Mouse (Mus musculus): ENCODE measurements around the gene Svop. TPM values are rescaled to one million over a fixed set of nuclear protein-coding genes. Genes with fewer than 3 reads are reported as not detected.

The Svop gene
- 21.2 TPM in 2 replicates for polyA plus RNA-seq (2014; fragmentation: Nextera tagmentation; extraction: Ambion mirVana)

GRCm38 (mm10) chr5:114091057-114091807 is at the start of gene Svop:
Gene Svop (minus strand): TSS chr5:114091570.
- WGBS, result 2% methylated on average over 40 of the region's 40 CpGs
- peak within 1 kb of the TSS; percentile 72 for H3K9ac ChIP-seq (ENCODE audit: low read length)
- peak within 1 kb of the TSS; percentile 49 for H3K4me3 ChIP-seq (ENCODE audit: low read depth, low read length)
- no peaks in the 10 kb centered on the region for H3K36me3 ChIP-seq (ENCODE audit: control insufficient read depth, insufficient read depth, low read length)
- no peaks in the 10 kb centered on the region for H3K27me3 ChIP-seq (ENCODE audit: control insufficient read depth, insufficient read depth, low read length)
- peaks cover 3% of the 10 kb centered on the region for H3K4me1 ChIP-seq (ENCODE audit: control insufficient read depth, insufficient read depth, low read length)
- peak within 1 kb of the TSS; percentile 58 for H3K27ac ChIP-seq (ENCODE audit: low read depth, low read length)
- peak; percentile 82 for ATAC-seq (ENCODE audit: low FRiP score)
- H3K4me2 ChIP-seq, result peak within 1 kb of the TSS; percentile 44
- peak; percentile 93 for DNase-seq (ENCODE audit: low spot score, missing footprints)
- no peaks in the 10 kb centered on the region for H3K9me3 ChIP-seq (ENCODE audit: control insufficient read depth, low read length)

DNA sequence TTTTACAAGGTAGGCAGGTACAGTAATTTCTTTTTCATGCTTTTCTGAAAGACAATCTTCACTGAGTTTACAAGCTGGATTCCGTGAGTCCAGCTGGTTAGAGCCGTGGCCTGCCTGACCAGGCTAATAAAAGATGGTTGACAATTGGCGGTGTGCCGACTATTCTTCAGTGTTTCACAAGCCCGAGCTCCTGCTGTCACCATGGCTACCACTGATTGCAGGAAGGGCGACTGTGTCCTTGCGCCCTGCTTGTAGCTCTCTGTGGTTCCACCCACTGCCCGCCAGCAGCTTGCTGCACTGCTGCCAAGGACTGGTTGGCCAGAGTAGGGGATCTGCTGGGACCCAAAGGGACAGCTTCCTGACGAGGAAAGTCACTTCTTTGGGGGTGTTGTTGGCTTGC is 47.8 kb upstream of the Svop start:
- DNase-seq (ENCODE audit: low spot score, missing footprints) (no peak), ATAC-seq (ENCODE audit: low FRiP score) (peak; percentile 70; the same call in 1 of the 2 replicates)
- H3K4me1 ChIP-seq (ENCODE audit: control insufficient read depth, insufficient read depth, low read length), result no peaks in the 10 kb centered on the region
- no peaks in the 10 kb centered on the region for H3K9me3 ChIP-seq (ENCODE audit: control insufficient read depth, low read length)
- 53% methylated on average over 9 of the region's 9 CpGs for WGBS
- H3K9ac ChIP-seq (ENCODE audit: low read length), result no peak overlapping the region
- no peak overlapping the region for H3K4me3 ChIP-seq (ENCODE audit: low read depth, low read length)
- no peak overlapping the region for H3K27ac ChIP-seq (ENCODE audit: low read depth, low read length)
- H3K36me3 ChIP-seq (ENCODE audit: control insufficient read depth, insufficient read depth, low read length), result peaks cover 6% of the 10 kb centered on the region; the same call in 1 of the 2 replicates
- no peak overlapping the region for H3K4me2 ChIP-seq
- H3K27me3 ChIP-seq (ENCODE audit: control insufficient read depth, insufficient read depth, low read length), result no peaks in the 10 kb centered on the region

GRCm38 (mm10) chr5:114138277-114139164 is 47.2 kb upstream of the Svop start:
- Histone ChIP-seq H3K9me3 (ENCODE audit: control insufficient read depth, low read length) (no peaks in the 10 kb centered on the region), H3K4me1 (ENCODE audit: control insufficient read depth, insufficient read depth, low read length) (peaks cover 1% of the 10 kb centered on the region), H3K36me3 (ENCODE audit: control insufficient read depth, insufficient read depth, low read length) (peaks cover 7% of the 10 kb centered on the region; the same call in 1 of the 2 replicates), H3K27me3 (ENCODE audit: control insufficient read depth, insufficient read depth, low read length) (no peaks in the 10 kb centered on the region), H3K27ac (ENCODE audit: low read depth, low read length) (no peak overlapping the region), H3K4me3 (ENCODE audit: low read depth, low read length) (no peak overlapping the region), H3K4me2 (no peak overlapping the region), H3K9ac (ENCODE audit: low read length) (no peak overlapping the region)
- ATAC-seq (ENCODE audit: low FRiP score), result no peak
- whole genome bisulfite sequencing, result 87% methylated on average over 21 of the region's 21 CpGs
- no peak for DNase-seq (ENCODE audit: low spot score, missing footprints)

GRCm38 (mm10) chr5:114137481-114138276 is 46.3 kb upstream of the Svop start:
- no peak for DNase-seq (ENCODE audit: low spot score, missing footprints)
- peaks cover 8% of the 10 kb centered on the region; the same call in 1 of the 2 replicates for H3K36me3 ChIP-seq (ENCODE audit: control insufficient read depth, insufficient read depth, low read length)

GRCm38 (mm10) chr5:114135516-114135915 is 44.1 kb upstream of the Svop start:
- ATAC-seq (ENCODE audit: low FRiP score) (no peak), DNase-seq (ENCODE audit: low spot score, missing footprints) (no peak)
- no peak overlapping the region for H3K4me2 ChIP-seq
- peaks cover 22% of the 10 kb centered on the region for H3K4me1 ChIP-seq (ENCODE audit: control insufficient read depth, insufficient read depth, low read length)
- H3K27me3 ChIP-seq (ENCODE audit: control insufficient read depth, insufficient read depth, low read length), result no peaks in the 10 kb centered on the region
- no peak overlapping the region for H3K9ac ChIP-seq (ENCODE audit: low read length)
- peaks cover 8% of the 10 kb centered on the region; the same call in 1 of the 2 replicates for H3K36me3 ChIP-seq (ENCODE audit: control insufficient read depth, insufficient read depth, low read length)
- no peak overlapping the region for H3K4me3 ChIP-seq (ENCODE audit: low read depth, low read length)
- 94% methylated on average over 10 of the region's 10 CpGs for WGBS
- H3K27ac ChIP-seq (ENCODE audit: low read depth, low read length), result no peak overlapping the region
- no peaks in the 10 kb centered on the region for H3K9me3 ChIP-seq (ENCODE audit: control insufficient read depth, low read length)

More at GRCm38 (mm10) chr5:114137481-114138276, 46.3 kb upstream of the Svop start:
- H3K27me3 ChIP-seq (ENCODE audit: control insufficient read depth, insufficient read depth, low read length), result no peaks in the 10 kb centered on the region
- WGBS, result 93% methylated on average over 15 of the region's 15 CpGs
- H3K9ac ChIP-seq (ENCODE audit: low read length), result 0 out of 2 replicates have a peak overlapping the region, but pooled peaks have one; percentile 15
- no peak overlapping the region for H3K4me3 ChIP-seq (ENCODE audit: low read depth, low read length)
- no peaks in the 10 kb centered on the region for H3K9me3 ChIP-seq (ENCODE audit: control insufficient read depth, low read length)
- peaks cover 6% of the 10 kb centered on the region for H3K4me1 ChIP-seq (ENCODE audit: control insufficient read depth, insufficient read depth, low read length)
- ATAC-seq (ENCODE audit: low FRiP score), result no peak
- no peak overlapping the region for H3K4me2 ChIP-seq
- no peak overlapping the region for H3K27ac ChIP-seq (ENCODE audit: low read depth, low read length)

DNA sequence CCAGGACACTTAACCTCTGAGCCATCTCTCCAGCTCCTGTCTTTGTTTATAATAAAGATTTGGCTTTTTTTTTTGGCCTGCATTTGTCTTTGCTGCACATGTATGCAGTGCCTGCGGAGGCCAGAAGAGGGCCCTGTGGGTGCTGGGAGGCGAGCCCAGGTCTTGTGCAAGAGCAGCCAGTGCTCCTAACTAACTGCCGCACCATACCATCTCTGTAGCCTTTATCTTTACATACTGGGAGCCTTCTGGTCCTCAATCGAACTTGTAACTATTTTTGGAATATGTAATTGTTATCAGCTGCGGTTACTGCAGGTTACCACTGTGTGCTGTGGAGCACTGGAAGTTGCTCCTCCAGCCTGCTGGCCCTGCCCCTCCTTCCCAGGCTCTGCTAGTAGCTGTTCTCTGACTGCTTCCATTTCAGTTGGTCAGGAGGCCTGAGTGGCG is 42.7 kb upstream of the Svop start:
- peaks cover 8% of the 10 kb centered on the region; the same call in 1 of the 2 replicates for H3K36me3 ChIP-seq (ENCODE audit: control insufficient read depth, insufficient read depth, low read length)
- H3K27me3 ChIP-seq (ENCODE audit: control insufficient read depth, insufficient read depth, low read length), result no peaks in the 10 kb centered on the region
- H3K4me3 ChIP-seq (ENCODE audit: low read depth, low read length), result no peak overlapping the region
- H3K4me2 ChIP-seq, result no peak overlapping the region
- H3K4me1 ChIP-seq (ENCODE audit: control insufficient read depth, insufficient read depth, low read length), result peaks cover 24% of the 10 kb centered on the region
- no peak for DNase-seq (ENCODE audit: low spot score, missing footprints)
- no peaks in the 10 kb centered on the region for H3K9me3 ChIP-seq (ENCODE audit: control insufficient read depth, low read length)
- ATAC-seq (ENCODE audit: low FRiP score), result no peak
- no peak overlapping the region for H3K9ac ChIP-seq (ENCODE audit: low read length)
- 71% methylated on average over 6 of the region's 6 CpGs for WGBS
- H3K27ac ChIP-seq (ENCODE audit: low read depth, low read length), result no peak overlapping the region

DNA sequence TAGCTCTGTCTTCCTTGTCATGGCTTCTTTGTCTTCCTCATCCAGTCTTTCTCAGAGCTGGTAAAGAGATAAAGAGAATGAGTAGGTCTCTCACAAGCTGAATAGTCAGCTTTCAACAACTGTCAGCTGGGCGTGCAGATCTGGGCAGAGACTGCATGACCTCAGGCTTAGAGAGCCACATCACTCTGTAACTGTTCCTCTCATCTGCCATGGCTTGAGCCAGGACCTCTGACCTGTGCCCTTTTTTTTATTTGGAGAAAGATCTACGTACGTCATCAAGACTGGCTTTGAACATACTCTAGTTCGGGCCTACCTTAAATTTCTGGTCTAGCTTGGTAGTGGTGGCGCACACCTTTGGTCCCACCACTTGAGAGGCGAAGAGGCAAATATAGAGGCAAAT is 41.5 kb upstream of the Svop start:
- H3K36me3 ChIP-seq (ENCODE audit: control insufficient read depth, insufficient read depth, low read length), result peaks cover 8% of the 10 kb centered on the region; the same call in 1 of the 2 replicates
- H3K9me3 ChIP-seq (ENCODE audit: control insufficient read depth, low read length), result no peaks in the 10 kb centered on the region
- H3K27me3 ChIP-seq (ENCODE audit: control insufficient read depth, insufficient read depth, low read length), result no peaks in the 10 kb centered on the region
- DNase-seq (ENCODE audit: low spot score, missing footprints) (no peak), ATAC-seq (ENCODE audit: low FRiP score) (no peak)
- 84% methylated on average over 6 of the region's 6 CpGs for WGBS
- peaks cover 24% of the 10 kb centered on the region for H3K4me1 ChIP-seq (ENCODE audit: control insufficient read depth, insufficient read depth, low read length)
- H3K9ac ChIP-seq (ENCODE audit: low read length), result no peak overlapping the region
- no peak overlapping the region for H3K27ac ChIP-seq (ENCODE audit: low read depth, low read length)
- no peak overlapping the region for H3K4me3 ChIP-seq (ENCODE audit: low read depth, low read length)
- H3K4me2 ChIP-seq, result no peak overlapping the region

DNA sequence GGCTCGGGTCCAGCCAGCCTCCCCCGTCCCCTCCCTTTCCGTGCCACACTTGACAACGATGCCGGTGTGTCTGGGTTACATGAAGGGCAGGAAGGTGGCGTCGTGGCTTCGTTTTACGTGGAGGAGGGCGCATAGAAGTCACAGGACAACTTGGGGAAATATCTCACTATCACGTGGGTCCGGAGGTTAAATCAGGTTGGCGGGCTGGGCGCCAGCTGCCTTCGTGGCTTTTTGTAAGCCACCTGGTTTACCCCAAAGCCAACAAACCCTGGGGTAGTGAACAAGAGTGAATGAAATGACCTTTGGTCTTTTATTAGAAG is 40.1 kb upstream of the Svop start:
- H3K27ac ChIP-seq (ENCODE audit: low read depth, low read length), result no peak overlapping the region
- peak overlapping the region; percentile 84 for H3K4me3 ChIP-seq (ENCODE audit: low read depth, low read length)
- H3K27me3 ChIP-seq (ENCODE audit: control insufficient read depth, insufficient read depth, low read length), result no peaks in the 10 kb centered on the region
- H3K4me1 ChIP-seq (ENCODE audit: control insufficient read depth, insufficient read depth, low read length), result peaks cover 24% of the 10 kb centered on the region
- WGBS, result 1% methylated on average over 15 of the region's 15 CpGs
- no peak for ATAC-seq (ENCODE audit: low FRiP score)
- peak overlapping the region; percentile 73 for H3K9ac ChIP-seq (ENCODE audit: low read length)
- no peaks in the 10 kb centered on the region for H3K9me3 ChIP-seq (ENCODE audit: control insufficient read depth, low read length)
- peak overlapping the region; percentile 96 for H3K4me2 ChIP-seq
- DNase-seq (ENCODE audit: low spot score, missing footprints), result no peak
- 0 out of 2 replicates have a peak, but pooled peaks cover 2% of the 10 kb centered on the region for H3K36me3 ChIP-seq (ENCODE audit: control insufficient read depth, insufficient read depth, low read length)
